Mouse (Mus musculus): ENCODE results near the gene Dhrs13.

DNA sequence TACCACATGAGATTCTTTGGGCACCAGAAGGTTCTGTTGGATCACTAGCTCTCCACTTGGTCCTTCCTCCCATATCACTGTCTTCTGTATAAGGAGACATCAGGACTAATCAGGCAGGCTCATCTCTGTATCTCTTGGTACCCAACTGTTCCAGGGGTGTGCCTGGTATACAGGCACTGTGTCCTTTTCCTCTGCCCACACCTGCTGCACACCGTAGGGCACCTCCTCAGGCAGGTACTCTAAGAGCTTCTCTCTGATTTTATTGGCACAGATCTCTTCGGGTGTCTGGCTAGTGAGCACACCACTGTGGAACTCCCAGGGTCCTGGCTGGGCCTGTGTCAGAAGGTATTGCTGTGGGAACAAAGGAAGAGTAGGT is 42.2 kb downstream of the Dhrs13 start:
- TF ChIP-seq ZC3H11A (IDR thresholded peaks at IDR 0.05; ENCODE audit: low read depth, low read length): no peak
- TF ChIP-seq USF1 (IDR thresholded peaks at IDR 0.05; ENCODE audit: low read depth, low read length): no peak
- no peak for TF ChIP-seq ZMIZ1 (IDR thresholded peaks at IDR 0.05; ENCODE audit: low read depth, low read length)
- TF ChIP-seq EP300 (IDR thresholded peaks at IDR 0.05; ENCODE audit: low read length): no peak
- no peak for TF ChIP-seq MEF2A (IDR thresholded peaks at IDR 0.05; ENCODE audit: borderline replicate concordance, low read depth, low read length)
- no peak for TF ChIP-seq CTCF (conservative IDR thresholded peaks at IDR 0.05 in 1 of 2, IDR thresholded peaks at IDR 0.05 in 1 of 2; ENCODE audit: low read depth in 2 of 2, low read length in 2 of 2)

Measured in CH12.LX (cell line).